Comparison of ENCODE assay signal across 33 mouse cellular contexts in the genomic region with DNA sequence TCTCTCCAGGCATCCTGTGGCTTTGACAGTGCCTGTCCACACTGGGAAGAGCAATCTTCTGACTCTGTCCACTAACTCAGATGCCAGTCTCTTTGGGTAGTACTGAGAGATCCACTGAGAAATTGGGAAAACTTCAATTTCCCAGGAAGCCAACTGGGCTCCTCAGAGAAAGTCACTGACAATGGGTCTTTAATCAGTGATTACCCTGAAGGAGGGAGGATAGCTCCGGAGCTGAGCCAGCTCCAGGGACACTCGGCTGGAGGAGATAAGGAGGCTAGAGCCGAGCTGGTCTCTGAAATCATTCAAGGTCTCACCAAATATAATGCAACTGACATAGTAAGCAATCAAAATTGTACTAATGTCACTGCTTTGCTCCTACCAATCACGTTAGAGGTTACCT. TPM values are rescaled to one million over a fixed set of nuclear protein-coding genes. Genes with fewer than 3 reads are reported as not detected.
"Had no signal": no experiment of that assay in that cellular context is flagged by ENCODE, and none has a peak within 500 bp of the region (broad histone marks: within the 10 kb centered on the region; RNA-seq: fewer than 3 reads in every experiment).

No protein-coding gene starts in this region.

- H3K9me3 ChIP-seq: embryonic facial prominence, embryonic 10.5 days; embryonic facial prominence, embryonic 12.5 days; embryonic facial prominence, embryonic 13.5 days; embryonic facial prominence, embryonic 15.5 days; forebrain, embryonic 10.5 days; forebrain, embryonic 12.5 days; forebrain, embryonic 13.5 days; forebrain, embryonic 15.5 days had no signal

- H3K27ac ChIP-seq: embryonic facial prominence, embryonic 10.5 days; embryonic facial prominence, embryonic 12.5 days; embryonic facial prominence, embryonic 13.5 days; embryonic facial prominence, embryonic 15.5 days; forebrain, embryonic 10.5 days; forebrain, embryonic 12.5 days; forebrain, embryonic 13.5 days; forebrain, embryonic 15.5 days; gastrocnemius, adult 2 months; heart, adult 2 months had no signal

- ATAC-seq: forebrain, embryonic 13.5 days; forebrain, embryonic 14.5 days; forebrain, embryonic 15.5 days; forebrain, embryonic 16.5 days; forebrain, postnatal 0 days had no signal

- H3K9ac ChIP-seq: embryonic facial prominence, embryonic 12.5 days; embryonic facial prominence, embryonic 13.5 days; embryonic facial prominence, embryonic 15.5 days; forebrain, embryonic 12.5 days; forebrain, embryonic 13.5 days; forebrain, embryonic 15.5 days; forebrain, postnatal 0 days had no signal

- H3K4me2 ChIP-seq: embryonic facial prominence, embryonic 12.5 days; embryonic facial prominence, embryonic 13.5 days; embryonic facial prominence, embryonic 15.5 days; forebrain, embryonic 12.5 days; forebrain, embryonic 13.5 days; forebrain, embryonic 15.5 days had no signal

- H3K36me3 ChIP-seq: embryonic facial prominence, embryonic 10.5 days; embryonic facial prominence, embryonic 12.5 days; embryonic facial prominence, embryonic 13.5 days; embryonic facial prominence, embryonic 15.5 days; forebrain, embryonic 10.5 days; forebrain, embryonic 12.5 days; forebrain, embryonic 15.5 days had no signal

- DNase-seq: cerebellum, adult 2 months; cerebellum, adult 8-10 months; cerebellum, adult 9-10 months; cerebellum, adult 9-11 months; cerebellum, postnatal 10 days; cerebellum, postnatal 14 days; cerebellum, postnatal 25 days; cerebellum, postnatal 36 days; embryo, embryonic 11 days; forebrain, postnatal 0 days; gastrocnemius, adult 2 months; gastrocnemius, postnatal 10 days; gastrocnemius, postnatal 14 days; gastrocnemius, postnatal 25 days; gastrocnemius, postnatal 36 days; heart, adult 18-20 months; heart, adult 2 months had no signal

- H3K4me3 ChIP-seq: embryonic facial prominence, embryonic 10.5 days; embryonic facial prominence, embryonic 12.5 days; embryonic facial prominence, embryonic 13.5 days; embryonic facial prominence, embryonic 15.5 days; erythroblast, embryonic 14.5 days; forebrain, embryonic 10.5 days; forebrain, embryonic 12.5 days; forebrain, embryonic 13.5 days; forebrain, embryonic 15.5 days; gastrocnemius, adult 2 months; heart, adult 2 months had no signal

- H3K4me1 ChIP-seq: embryonic facial prominence, embryonic 10.5 days; embryonic facial prominence, embryonic 12.5 days; embryonic facial prominence, embryonic 13.5 days; embryonic facial prominence, embryonic 15.5 days; forebrain, embryonic 12.5 days; forebrain, embryonic 13.5 days; forebrain, embryonic 15.5 days had no signal

- H3K27me3 ChIP-seq: embryonic facial prominence, embryonic 12.5 days; embryonic facial prominence, embryonic 13.5 days; embryonic facial prominence, embryonic 15.5 days; forebrain, embryonic 12.5 days; forebrain, embryonic 13.5 days; forebrain, embryonic 15.5 days had no signal

RNA-seq across cellular contexts. Expression of a gene that starts 28.0 kb away (rescaled TPM):
- polyA plus RNA-seq: cerebellum, adult 2 months; cortical plate, adult 2 months; embryonic facial prominence, embryonic 13.5 days; erythroblast, embryonic 14.5 days; forebrain, embryonic 11.5 days; forebrain, embryonic 14.5 days; forebrain, embryonic 15.5 days; forebrain, embryonic 16.5 days; forebrain, postnatal 0 days; frontal cortex, adult 2 months had no signal

RNA-seq across cellular contexts. Expression of a gene that starts 46.4 kb away (rescaled TPM):
- polyA plus RNA-seq: cerebellum, adult 2 months; cortical plate, adult 2 months; embryonic facial prominence, embryonic 13.5 days; erythroblast, embryonic 14.5 days; forebrain, embryonic 12.5 days; forebrain, embryonic 13.5 days; forebrain, embryonic 14.5 days; forebrain, embryonic 15.5 days; forebrain, embryonic 16.5 days; forebrain, postnatal 0 days; frontal cortex, adult 2 months; heart, adult 2 months had no signal

RNA-seq across cellular contexts. Expression of a gene that starts 58.7 kb away (rescaled TPM):
- polyA plus RNA-seq: cerebellum, adult 2 months; cortical plate, adult 2 months; embryonic facial prominence, embryonic 10.5 days; embryonic facial prominence, embryonic 11.5 days; embryonic facial prominence, embryonic 13.5 days; embryonic facial prominence, embryonic 14.5 days; erythroblast, embryonic 14.5 days; forebrain, embryonic 10.5 days; forebrain, embryonic 11.5 days; forebrain, embryonic 12.5 days; forebrain, embryonic 13.5 days; forebrain, embryonic 14.5 days; forebrain, embryonic 15.5 days; forebrain, embryonic 16.5 days; forebrain, postnatal 0 days; frontal cortex, adult 2 months; heart, adult 2 months had no signal
